Mouse (Mus musculus): ENCODE data around the gene Mageb1.
"Not testable (repeated sequence)": the region's sequence is repeated elsewhere in the genome, so short reads cannot be mapped to it uniquely, and the experiment has no call there.

Gene Mageb1

GRCm38 (mm10) chrX:92016233-92016632 lies at the start of gene Mageb1:
Gene Mageb1, minus strand, starts transcription at chrX:92016333.
- not testable (repeated sequence) for DNase-seq (ENCODE audit: low read depth, low spot score)

Data from embryo, embryonic 11.5 days (tissue).